Mouse (Mus musculus): ENCODE measurements around the gene Tbxa2r. TPM values are rescaled to one million over a fixed set of nuclear protein-coding genes. Genes with fewer than 3 reads are reported as not detected.

Gene Tbxa2r
- polyA plus RNA-seq (2016; fragmentation: Nextera tagmentation; extraction: Ambion mirVana) = 3.7 and 4.4 TPM in 2 replicates

GRCm38 (mm10) chr10:81328386-81328785 lies at the start of gene Tbxa2r:
Tbxa2r (plus strand) TSS chr10:81328731.
- peaks cover 41% of the 10 kb centered on the region for H3K36me3 ChIP-seq
- H3K4me1 ChIP-seq = 0 out of 2 replicates have a peak, but pooled peaks cover 3% of the 10 kb centered on the region
- 0 out of 2 replicates have a peak within 1 kb of the TSS, but pooled peaks have one; percentile 25 for H3K27ac ChIP-seq (replicated peaks)
- no peak within 1 kb of the TSS for H3K4me2 ChIP-seq (replicated peaks)
- H3K9ac ChIP-seq (replicated peaks) = no peak within 1 kb of the TSS
- ATAC-seq (ENCODE audit: low FRiP score, low read depth) = no peak
- H3K27me3 ChIP-seq = peaks cover 24% of the 10 kb centered on the region
- H3K4me3 ChIP-seq = no peak within 1 kb of the TSS
- H3K9me3 ChIP-seq = no peaks in the 10 kb centered on the region
- 19% methylated on average over 10 of the region's 10 CpGs for WGBS

DNA sequence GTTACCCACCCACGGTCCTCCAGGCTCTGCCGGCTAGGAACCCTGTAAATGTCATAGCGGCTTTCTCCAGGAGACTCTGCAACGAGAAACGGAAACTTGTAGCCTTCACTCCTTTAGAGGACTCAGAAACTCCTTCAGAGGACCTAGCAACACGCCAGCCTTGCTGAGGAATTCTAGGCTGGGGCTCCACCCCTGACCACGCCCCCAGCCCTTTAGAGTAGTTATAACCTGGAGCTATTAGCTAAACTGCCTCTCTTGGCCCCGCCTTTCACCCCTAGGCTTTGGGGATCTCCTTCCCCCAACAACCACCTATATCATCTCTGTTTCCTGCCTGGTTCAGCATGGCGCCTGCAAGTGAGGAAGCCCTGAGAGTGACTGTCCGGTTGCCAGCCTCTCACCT lies 49.0 kb upstream of the Tbxa2r start:
- no peak overlapping the region for H3K27ac ChIP-seq (replicated peaks)
- H3K9ac ChIP-seq (replicated peaks) = no peak overlapping the region
- H3K4me3 ChIP-seq = no peak overlapping the region
- H3K4me1 ChIP-seq = no peaks in the 10 kb centered on the region
- 0 out of 2 replicates have a peak, but pooled peaks cover 3% of the 10 kb centered on the region for H3K36me3 ChIP-seq
- H3K27me3 ChIP-seq = peaks cover 37% of the 10 kb centered on the region
- H3K4me2 ChIP-seq (replicated peaks) = no peak overlapping the region
- WGBS = 56% methylated on average over 10 of the region's 10 CpGs
- no peaks in the 10 kb centered on the region for H3K9me3 ChIP-seq
- ATAC-seq (ENCODE audit: low FRiP score, low read depth) = no peak

DNA sequence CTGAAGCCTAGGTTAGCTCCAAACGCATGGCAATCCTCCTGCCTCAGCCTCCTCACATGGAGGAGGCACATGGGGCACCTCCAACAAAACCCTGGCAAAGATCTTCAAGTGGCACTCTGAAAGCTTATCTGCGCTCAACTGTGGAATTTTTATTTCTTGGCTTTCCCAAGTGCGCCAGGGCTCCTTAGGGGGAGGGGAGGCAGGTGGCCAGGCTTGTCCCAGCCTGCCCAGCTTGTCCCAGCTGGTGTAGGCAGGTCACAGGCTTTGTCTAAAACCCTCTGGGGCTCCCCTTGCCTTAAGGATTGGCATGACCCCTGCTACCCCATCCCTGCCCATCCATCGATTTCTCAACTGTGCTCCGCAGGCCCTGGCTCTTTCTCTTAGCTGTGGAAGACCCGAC lies 44.3 kb upstream of the Tbxa2r start:
- Histone ChIP-seq H3K27me3 (peaks cover 62% of the 10 kb centered on the region), H3K9me3 (no peaks in the 10 kb centered on the region), H3K4me1 (peaks cover 5% of the 10 kb centered on the region; the same call in 1 of the 2 replicates), H3K27ac (replicated peaks) (no peak overlapping the region), H3K36me3 (no peaks in the 10 kb centered on the region), H3K4me2 (replicated peaks) (no peak overlapping the region), H3K9ac (replicated peaks) (no peak overlapping the region), H3K4me3 (no peak overlapping the region)
- WGBS = 58% methylated on average over 6 of the region's 6 CpGs
- no peak for ATAC-seq (ENCODE audit: low FRiP score, low read depth)

DNA sequence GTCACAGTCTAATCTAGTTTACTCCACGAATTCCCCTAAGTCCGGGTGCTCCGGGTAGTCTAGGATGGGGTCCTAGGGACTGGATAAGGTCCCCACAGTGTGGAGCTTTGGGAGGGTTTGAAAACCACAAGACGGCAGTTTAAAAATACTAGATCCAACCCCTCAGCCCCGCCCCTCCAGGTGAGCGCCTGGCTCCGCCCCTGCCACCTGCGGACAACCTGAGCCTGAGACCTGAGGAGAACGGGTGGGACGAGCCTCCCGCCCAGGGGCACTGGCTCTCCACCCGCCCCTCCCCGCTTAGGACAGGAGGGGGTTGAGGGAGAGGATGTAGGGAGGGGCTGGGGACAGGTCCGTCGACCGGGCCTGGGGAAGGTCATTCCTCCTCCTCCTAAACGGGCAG lies 43.8 kb upstream of the Tbxa2r start:
- Histone ChIP-seq H3K4me1 (peaks cover 5% of the 10 kb centered on the region; the same call in 1 of the 2 replicates), H3K9ac (replicated peaks) (no peak overlapping the region), H3K4me3 (no peak overlapping the region), H3K4me2 (replicated peaks) (peak overlapping the region; percentile 72), H3K36me3 (no peaks in the 10 kb centered on the region), H3K27me3 (peaks cover 65% of the 10 kb centered on the region), H3K27ac (replicated peaks) (no peak overlapping the region), H3K9me3 (no peaks in the 10 kb centered on the region)
- ATAC-seq (ENCODE audit: low FRiP score, low read depth) = no peak
- 15% methylated on average over 17 of the region's 17 CpGs for WGBS

GRCm38 (mm10) chr10:81285694-81286450 lies 42.7 kb upstream of the Tbxa2r start:
- H3K27me3 ChIP-seq = peaks cover 65% of the 10 kb centered on the region
- peak overlapping the region; percentile 50 for H3K4me3 ChIP-seq
- 2% methylated on average over 54 of the region's 54 CpGs for WGBS
- peak overlapping the region; percentile 56 for H3K9ac ChIP-seq (replicated peaks)
- ATAC-seq (ENCODE audit: low FRiP score, low read depth) = peak; percentile 75
- H3K9me3 ChIP-seq = no peaks in the 10 kb centered on the region
- peaks cover 10% of the 10 kb centered on the region; the same call in 1 of the 2 replicates for H3K4me1 ChIP-seq
- peak overlapping the region; percentile 72 for H3K4me2 ChIP-seq (replicated peaks)
- H3K36me3 ChIP-seq = no peaks in the 10 kb centered on the region
- no peak overlapping the region for H3K27ac ChIP-seq (replicated peaks)

GRCm38 (mm10) chr10:81286586-81286985 lies 41.9 kb upstream of the Tbxa2r start:
- Histone ChIP-seq H3K9ac (replicated peaks) (no peak overlapping the region), H3K4me3 (no peak overlapping the region), H3K9me3 (no peaks in the 10 kb centered on the region), H3K27me3 (peaks cover 65% of the 10 kb centered on the region), H3K4me1 (peaks cover 13% of the 10 kb centered on the region; the same call in 1 of the 2 replicates), H3K27ac (replicated peaks) (no peak overlapping the region), H3K4me2 (replicated peaks) (no peak overlapping the region), H3K36me3 (no peaks in the 10 kb centered on the region)
- no peak for ATAC-seq (ENCODE audit: low FRiP score, low read depth)
- 48% methylated on average over 6 of the region's 6 CpGs for WGBS

DNA sequence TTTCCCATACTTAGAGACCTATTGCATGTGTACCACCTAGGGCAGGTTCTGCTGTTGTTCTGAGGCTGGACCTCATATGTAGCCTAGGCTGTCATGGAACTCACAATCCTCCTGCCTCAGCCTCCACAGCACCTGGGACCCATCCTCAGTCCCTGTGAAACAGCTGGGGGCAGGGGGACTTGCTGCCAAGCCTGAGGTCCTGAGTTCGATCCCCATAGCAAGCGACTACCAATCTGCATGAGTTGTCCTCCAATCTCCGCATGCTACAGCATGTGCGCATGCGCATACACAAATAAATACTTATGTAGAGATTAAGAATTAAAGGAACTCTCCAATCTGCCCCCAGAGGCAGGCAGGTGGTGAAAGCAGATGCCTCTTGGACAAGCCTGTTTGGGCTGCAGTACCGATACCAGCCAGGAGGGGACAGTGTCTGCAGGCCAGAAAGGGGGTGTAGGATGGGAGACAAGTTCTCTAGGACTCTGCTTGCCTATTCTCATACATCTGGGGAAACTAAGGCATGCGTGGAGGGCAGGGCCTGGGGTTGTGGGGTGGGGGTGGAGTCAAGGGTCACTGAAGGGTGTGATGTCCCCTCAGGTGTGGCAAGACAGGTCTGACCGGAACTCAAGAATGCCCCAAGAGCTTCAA lies 40.9 kb upstream of the Tbxa2r start:
- Histone ChIP-seq H3K4me3 (no peak overlapping the region), H3K27me3 (peaks cover 68% of the 10 kb centered on the region), H3K4me2 (replicated peaks) (no peak overlapping the region), H3K9me3 (no peaks in the 10 kb centered on the region), H3K36me3 (no peaks in the 10 kb centered on the region), H3K27ac (replicated peaks) (no peak overlapping the region), H3K9ac (replicated peaks) (no peak overlapping the region), H3K4me1 (peaks cover 13% of the 10 kb centered on the region; the same call in 1 of the 2 replicates)
- ATAC-seq (ENCODE audit: low FRiP score, low read depth) = no peak
- 61% methylated on average over 8 of the region's 8 CpGs for WGBS

DNA sequence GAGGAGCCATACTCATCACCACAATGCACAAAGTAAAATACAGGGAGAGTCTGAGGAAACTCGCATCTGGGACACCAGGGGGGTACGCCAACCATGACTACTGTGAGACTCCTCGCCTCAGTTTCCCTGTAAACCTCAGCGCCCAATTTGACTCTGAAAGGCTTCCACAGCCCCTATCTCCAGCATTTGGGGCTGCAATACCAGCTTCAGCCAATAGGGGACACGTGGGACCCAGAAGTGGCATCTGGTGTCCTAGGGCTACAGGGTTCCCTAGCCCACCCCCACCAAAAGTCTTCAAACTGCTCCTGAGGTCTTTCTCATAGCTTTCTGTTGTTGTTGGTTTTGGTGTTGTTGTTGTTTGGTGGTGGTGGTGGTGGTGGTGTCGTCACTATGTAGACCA lies 39.9 kb upstream of the Tbxa2r start:
- Histone ChIP-seq H3K9me3 (no peaks in the 10 kb centered on the region), H3K9ac (replicated peaks) (no peak overlapping the region), H3K27ac (replicated peaks) (no peak overlapping the region), H3K4me3 (no peak overlapping the region), H3K4me2 (replicated peaks) (no peak overlapping the region), H3K4me1 (peaks cover 16% of the 10 kb centered on the region), H3K27me3 (peaks cover 59% of the 10 kb centered on the region), H3K36me3 (no peaks in the 10 kb centered on the region)
- WGBS = 28% methylated on average over 6 of the region's 6 CpGs
- no peak for ATAC-seq (ENCODE audit: low FRiP score, low read depth)

DNA sequence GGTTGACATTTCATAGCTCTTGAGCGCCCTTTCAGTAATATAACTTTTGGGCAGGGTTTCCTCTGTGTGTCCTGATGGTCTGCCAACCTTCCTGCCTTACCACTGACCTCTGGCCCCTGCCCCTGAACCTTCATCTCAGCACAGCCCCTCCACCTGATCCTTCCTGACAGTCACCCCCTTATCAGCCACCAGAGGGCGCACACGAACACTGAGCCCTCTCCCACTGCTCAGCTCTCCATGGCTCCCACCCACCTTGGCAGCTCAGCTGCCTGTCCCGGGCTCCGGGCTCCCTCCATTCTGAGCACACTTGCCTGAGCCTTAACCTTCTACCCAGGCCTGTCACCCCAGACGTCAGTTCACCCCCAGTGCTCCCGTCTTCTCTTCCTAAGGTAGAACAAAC lies 39.3 kb upstream of the Tbxa2r start:
- peaks cover 53% of the 10 kb centered on the region for H3K27me3 ChIP-seq

GRCm38 (mm10) chr10:81289811-81290210 lies 38.7 kb upstream of the Tbxa2r start:
- Histone ChIP-seq H3K9me3 (no peaks in the 10 kb centered on the region), H3K9ac (replicated peaks) (0 out of 2 replicates have a peak overlapping the region, but pooled peaks have one; percentile 15), H3K27me3 (peaks cover 47% of the 10 kb centered on the region), H3K4me3 (no peak overlapping the region), H3K4me2 (replicated peaks) (no peak overlapping the region), H3K27ac (replicated peaks) (no peak overlapping the region), H3K4me1 (peaks cover 28% of the 10 kb centered on the region), H3K36me3 (no peaks in the 10 kb centered on the region)
- no peak for ATAC-seq (ENCODE audit: low FRiP score, low read depth)
- WGBS = 64% methylated on average over 14 of the region's 14 CpGs

More for the DNA sequence above, 39.3 kb upstream of the Tbxa2r start:
- Histone ChIP-seq H3K9me3 (no peaks in the 10 kb centered on the region), H3K9ac (replicated peaks) (no peak overlapping the region), H3K4me1 (peaks cover 22% of the 10 kb centered on the region), H3K27ac (replicated peaks) (no peak overlapping the region), H3K4me2 (replicated peaks) (no peak overlapping the region), H3K36me3 (no peaks in the 10 kb centered on the region), H3K4me3 (no peak overlapping the region)
- ATAC-seq (ENCODE audit: low FRiP score, low read depth) = no peak
- 5% methylated on average over 7 of the region's 7 CpGs for WGBS

DNA sequence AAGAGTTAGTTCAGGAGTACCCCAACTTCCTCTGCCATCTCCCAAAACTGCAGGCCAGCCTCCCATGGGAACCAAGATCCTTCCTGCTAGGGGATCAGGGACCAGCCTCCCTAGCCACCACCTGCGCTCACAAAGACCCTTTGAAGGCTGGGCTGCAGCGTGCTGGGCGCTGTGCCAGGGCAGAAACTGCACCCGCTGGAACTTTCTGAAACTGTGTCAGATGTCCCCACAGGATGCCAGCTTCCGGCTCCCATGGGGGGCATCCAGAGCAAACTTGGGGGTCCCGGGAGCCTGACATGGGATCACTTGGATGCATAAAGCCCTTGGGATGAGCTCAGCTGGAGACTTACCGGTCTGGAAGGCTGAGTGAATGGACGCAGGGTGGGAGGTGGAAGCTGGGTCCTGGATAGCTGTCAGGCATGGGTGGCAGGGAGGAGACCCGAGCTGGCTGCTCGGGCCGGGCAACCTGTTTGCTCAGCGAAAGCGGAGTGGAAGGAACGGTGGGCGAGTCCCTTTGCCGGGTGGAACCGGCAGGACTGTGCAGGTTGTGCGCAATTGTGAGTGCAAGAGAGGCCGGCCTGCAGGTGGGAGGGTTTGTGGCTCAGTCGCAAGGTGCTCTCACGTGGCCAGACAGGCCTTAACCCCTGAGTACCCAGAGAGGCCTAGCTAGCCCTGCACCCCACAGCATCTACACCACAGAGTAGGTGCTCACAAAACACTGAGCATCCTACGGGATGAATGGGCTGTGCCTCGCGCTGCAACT lies 37.7 kb upstream of the Tbxa2r start:
- no peak overlapping the region for H3K4me2 ChIP-seq (replicated peaks)
- no peak overlapping the region for H3K4me3 ChIP-seq
- WGBS = 15% methylated on average over 24 of the region's 24 CpGs
- H3K4me1 ChIP-seq = peaks cover 34% of the 10 kb centered on the region
- H3K27ac ChIP-seq (replicated peaks) = no peak overlapping the region
- peaks cover 39% of the 10 kb centered on the region for H3K27me3 ChIP-seq
- no peak for ATAC-seq (ENCODE audit: low FRiP score, low read depth)
- H3K36me3 ChIP-seq = no peaks in the 10 kb centered on the region
- no peak overlapping the region; the same call in 1 of the 2 replicates for H3K9ac ChIP-seq (replicated peaks)
- no peaks in the 10 kb centered on the region for H3K9me3 ChIP-seq
